Mouse (Mus musculus): ENCODE data around the gene Fam114a2. TPM values are rescaled to one million over a fixed set of nuclear protein-coding genes. Genes with fewer than 3 reads are reported as not detected.

Gene Fam114a2
- polyA plus RNA-seq, 1 experiment: 1.7 TPM

- TF ChIP-seq GATA1 (IDR thresholded peaks at IDR 0.05; ENCODE audit: low read length): no peak
These were observed 44.0 kb downstream of the Fam114a2 start for GRCm38 (mm10) chr11:57474296-57474941.

GRCm38 (mm10) chr11:57470979-57471378 lies 47.4 kb downstream of the Fam114a2 start:
- TF ChIP-seq GATA1 (IDR thresholded peaks at IDR 0.05; ENCODE audit: low read length): no peak

- TF ChIP-seq GATA1 (IDR thresholded peaks at IDR 0.05; ENCODE audit: low read length): no peak
These were observed 48.4 kb downstream of the Fam114a2 start for GRCm38 (mm10) chr11:57470056-57470455.

- no peak for TF ChIP-seq GATA1 (IDR thresholded peaks at IDR 0.05; ENCODE audit: low read length)
These were observed 49.7 kb downstream of the Fam114a2 start for GRCm38 (mm10) chr11:57468706-57469105.

GRCm38 (mm10) chr11:57467159-57468110 lies 51.0 kb downstream of the Fam114a2 start:
- TF ChIP-seq GATA1 (IDR thresholded peaks at IDR 0.05; ENCODE audit: low read length): no peak

GRCm38 (mm10) chr11:57465844-57466243 lies 52.6 kb downstream of the Fam114a2 start:
- TF ChIP-seq GATA1 (IDR thresholded peaks at IDR 0.05; ENCODE audit: low read length): no peak

- no peak for TF ChIP-seq GATA1 (IDR thresholded peaks at IDR 0.05; ENCODE audit: low read length)
These were observed 53.4 kb downstream of the Fam114a2 start for GRCm38 (mm10) chr11:57465025-57465424.

GRCm38 (mm10) chr11:57459759-57460158 lies 58.7 kb downstream of the Fam114a2 start:
- TF ChIP-seq GATA1 (IDR thresholded peaks at IDR 0.05; ENCODE audit: low read length): no peak

- TF ChIP-seq GATA1 (IDR thresholded peaks at IDR 0.05; ENCODE audit: low read length): no peak
These were observed 64.0 kb downstream of the Fam114a2 start for GRCm38 (mm10) chr11:57454421-57454820.

- no peak for TF ChIP-seq GATA1 (IDR thresholded peaks at IDR 0.05; ENCODE audit: low read length)
These were observed 73.0 kb downstream of the Fam114a2 start for GRCm38 (mm10) chr11:57445237-57445962.

GRCm38 (mm10) chr11:57434153-57434552 lies 84.3 kb downstream of the Fam114a2 start:
- TF ChIP-seq GATA1 (IDR thresholded peaks at IDR 0.05; ENCODE audit: low read length): no peak

Other genes starting within 250 kb of the Fam114a2 start
- 0.84 and 0.86 TPM in 2 replicates for gene Mfap3, start within 50 bp of the Fam114a2 start, polyA plus RNA-seq (2012)
- 18.5 and 22.0 TPM in 2 replicates for gene Galnt10, start 126.8 kb upstream of the Fam114a2 start, polyA plus RNA-seq (2012)

Measured in G1E-ER4 (cell line).